24 mouse cellular contexts compared by ENCODE assay signal in genomic region chr1:81739392-81739791, GRCm38 (mm10).
A peak's percentile ranks its signal among the peaks of the same experiment; 100 is the strongest.
DNase-seq lines count a peak whose midpoint lies in the region; ATAC-seq and TF ChIP-seq lines count a peak whose summit lies in the region.
"Had no signal": no experiment of that assay in that cellular context is flagged by ENCODE, and none has a peak within 500 bp of the region (broad histone marks: within the 10 kb centered on the region; RNA-seq: fewer than 3 reads in every experiment).

No protein-coding gene starts in this region.

- no peaks in the 10 kb centered on the region for H3K9me3 ChIP-seq in forebrain, embryonic 10.5 days
- H3K9me3 ChIP-seq in forebrain, embryonic 13.5 days (replicated peaks): no peaks in the 10 kb centered on the region
- no peaks in the 10 kb centered on the region for H3K9me3 ChIP-seq in hindbrain, embryonic 11.5 days (ENCODE audit: control insufficient read depth, low read length)
- H3K9me3 ChIP-seq in hindbrain, postnatal 0 days (ENCODE audit: low read length): no peaks in the 10 kb centered on the region
- H3K9me3 ChIP-seq: embryonic facial prominence, embryonic 13.5 days; hindbrain, embryonic 10.5 days; intestine, embryonic 15.5 days; liver, embryonic 12.5 days; midbrain, embryonic 13.5 days had no signal

- DNase-seq in forebrain, embryonic 10.5 days (ENCODE audit: extremely low spot score, low spot score): no peak
- DNase-seq in hindbrain, embryonic 11.5 days (ENCODE audit: low spot score): peak; percentile 15
- no peak for DNase-seq in hindbrain, postnatal 0 days (ENCODE audit: low spot score)
- DNase-seq in embryo, embryonic 10.5 days (ENCODE audit: low spot score): peak; percentile 38
- DNase-seq in mesoderm, embryonic 11.5 days (ENCODE audit: low read depth, low spot score): peak; percentile 41
- DNase-seq in kidney, postnatal 10 days: no peak
- DNase-seq: cerebellum, adult 18-20 months; cerebellum, postnatal 10 days; kidney, adult 8-10 months; layer of hippocampus, postnatal 36 days; left cerebral cortex, postnatal 4 days; liver, postnatal 0 days; lung, postnatal 4 days; thymus, adult 2 months; thymus, postnatal 36 days had no signal

- no peaks in the 10 kb centered on the region for H3K27me3 ChIP-seq in forebrain, embryonic 10.5 days (ENCODE audit: poor library complexity, severe bottlenecking)
- H3K27me3 ChIP-seq in forebrain, embryonic 13.5 days: no peaks in the 10 kb centered on the region
- no peaks in the 10 kb centered on the region for H3K27me3 ChIP-seq in hindbrain, embryonic 11.5 days (ENCODE audit: control insufficient read depth, insufficient read depth, low read length)
- no peaks in the 10 kb centered on the region for H3K27me3 ChIP-seq in hindbrain, postnatal 0 days (ENCODE audit: insufficient read depth, low read length)
- H3K27me3 ChIP-seq: embryonic facial prominence, embryonic 13.5 days; intestine, embryonic 15.5 days; liver, embryonic 12.5 days; megakaryocyte, embryonic 14.5 days; midbrain, embryonic 13.5 days had no signal

- H3K4me1 ChIP-seq in forebrain, embryonic 10.5 days: peaks cover 23% of the 10 kb centered on the region
- peaks cover 8% of the 10 kb centered on the region for H3K4me1 ChIP-seq in forebrain, embryonic 13.5 days
- H3K4me1 ChIP-seq in hindbrain, embryonic 11.5 days (replicated peaks; ENCODE audit: control insufficient read depth, insufficient read depth, low read length): no peaks in the 10 kb centered on the region
- H3K4me1 ChIP-seq in hindbrain, postnatal 0 days (ENCODE audit: insufficient read depth, low read length): no peaks in the 10 kb centered on the region; the same call in 1 of the 2 replicates
- H3K4me1 ChIP-seq: intestine, embryonic 15.5 days; liver, embryonic 12.5 days; megakaryocyte, embryonic 14.5 days had no signal

- H3K27ac ChIP-seq in forebrain, embryonic 10.5 days: 0 out of 2 replicates have a peak overlapping the region, but pooled peaks have one; percentile 30
- H3K27ac ChIP-seq in forebrain, embryonic 13.5 days: no peak overlapping the region
- no peak overlapping the region for H3K27ac ChIP-seq in hindbrain, embryonic 11.5 days (ENCODE audit: low read depth, low read length)
- no peak overlapping the region for H3K27ac ChIP-seq in hindbrain, postnatal 0 days
- H3K27ac ChIP-seq: embryonic facial prominence, embryonic 13.5 days; hindbrain, embryonic 10.5 days; intestine, embryonic 15.5 days; kidney, postnatal 0 days; liver, embryonic 12.5 days; midbrain, embryonic 13.5 days had no signal

- WGBS in forebrain, embryonic 10.5 days: 38% methylated on average over 3 of the region's 3 CpGs
- WGBS in forebrain, embryonic 13.5 days: 6% methylated on average over 3 of the region's 3 CpGs
- WGBS in hindbrain, embryonic 11.5 days: 21% methylated on average over 3 of the region's 3 CpGs
- WGBS in hindbrain, postnatal 0 days: 39% methylated on average over 3 of the region's 3 CpGs

- no peak overlapping the region for H3K4me3 ChIP-seq in forebrain, embryonic 10.5 days
- H3K4me3 ChIP-seq in forebrain, embryonic 13.5 days: no peak overlapping the region
- H3K4me3 ChIP-seq in hindbrain, embryonic 11.5 days (ENCODE audit: low read depth, low read length): no peak overlapping the region
- no peak overlapping the region for H3K4me3 ChIP-seq in hindbrain, postnatal 0 days (ENCODE audit: low read length)
- H3K4me3 ChIP-seq: embryonic facial prominence, embryonic 13.5 days; hindbrain, embryonic 10.5 days; intestine, embryonic 15.5 days; liver, embryonic 12.5 days; megakaryocyte, embryonic 14.5 days; midbrain, embryonic 13.5 days had no signal

- H3K4me2 ChIP-seq in forebrain, embryonic 13.5 days: no peak overlapping the region
- no peak overlapping the region for H3K4me2 ChIP-seq in hindbrain, embryonic 11.5 days (replicated peaks; ENCODE audit: low read depth, low read length)
- H3K4me2 ChIP-seq in hindbrain, postnatal 0 days (ENCODE audit: low read depth, low read length): no peak overlapping the region
- H3K4me2 ChIP-seq: embryonic facial prominence, embryonic 13.5 days; intestine, embryonic 15.5 days; liver, embryonic 12.5 days; midbrain, embryonic 13.5 days had no signal

- no peak for TF ChIP-seq CTCF in hindbrain, postnatal 0 days (IDR thresholded peaks at IDR 0.05; ENCODE audit: low read depth)

- H3K36me3 ChIP-seq in forebrain, embryonic 10.5 days (replicated peaks): no peaks in the 10 kb centered on the region
- no peaks in the 10 kb centered on the region for H3K36me3 ChIP-seq in forebrain, embryonic 13.5 days (ENCODE audit: poor library complexity, severe bottlenecking)
- no peaks in the 10 kb centered on the region for H3K36me3 ChIP-seq in hindbrain, embryonic 11.5 days (ENCODE audit: control insufficient read depth, insufficient read depth, low read length)
- H3K36me3 ChIP-seq in hindbrain, postnatal 0 days (ENCODE audit: insufficient read depth, low read length): no peaks in the 10 kb centered on the region
- H3K36me3 ChIP-seq: embryonic facial prominence, embryonic 13.5 days; hindbrain, embryonic 10.5 days; intestine, embryonic 15.5 days; liver, embryonic 12.5 days; midbrain, embryonic 13.5 days had no signal

- no peak overlapping the region for H3K9ac ChIP-seq in forebrain, embryonic 13.5 days
- no peak overlapping the region for H3K9ac ChIP-seq in hindbrain, embryonic 11.5 days (ENCODE audit: low read depth, low read length)
- H3K9ac ChIP-seq in hindbrain, postnatal 0 days (replicated peaks; ENCODE audit: low read length): no peak overlapping the region
- H3K9ac ChIP-seq: embryonic facial prominence, embryonic 13.5 days; intestine, embryonic 15.5 days; liver, embryonic 12.5 days; liver, postnatal 0 days; midbrain, embryonic 13.5 days had no signal

- no peak for ATAC-seq in forebrain, embryonic 13.5 days
- peak; percentile 62; the same call in 1 of the 2 replicates for ATAC-seq in hindbrain, embryonic 11.5 days (ENCODE audit: low FRiP score)
- no peak for ATAC-seq in hindbrain, postnatal 0 days
- ATAC-seq: hindbrain, embryonic 16.5 days; intestine, embryonic 15.5 days; liver, embryonic 12.5 days; liver, postnatal 0 days; midbrain, embryonic 13.5 days had no signal

Comparison
In these comparisons a context has a peak if more than half of its experiments do, and no peak if none do; other contexts are left out.
1. DNase-seq: peak in hindbrain, embryonic 11.5 days (single experiment), embryo, embryonic 10.5 days (single experiment) and mesoderm, embryonic 11.5 days (single experiment); none in forebrain, embryonic 10.5 days (single experiment), hindbrain, postnatal 0 days (single experiment) and kidney, postnatal 10 days (single experiment).